Mouse (Mus musculus) heart, postnatal 36 days (tissue): ENCODE results near the gene Cfap61. TPM values are rescaled to one million over a fixed set of nuclear protein-coding genes. Genes with fewer than 3 reads are reported as not detected.

Experiments used
- DNase-seq, 2 experiments: peaks; one replicate each; pipeline ENCODE4 v3.0.0; 2021 to 2022
- intact Hi-C: fragments of 180-260 bp; cut with DNase I; formaldehyde crosslinking; loops from one replicate; pipeline ENCODE4 v1.15.1; 2025
- total RNA-seq, 2 experiments: library from RNA; stranded (reverse); gene quantifications; 2 replicates each; pipeline ENCODE4 v1.2.3; 2021

Cfap61 gene
- total RNA-seq, 2 experiments from 2014 or later, result 1.1 to 2.7 TPM

DNA sequence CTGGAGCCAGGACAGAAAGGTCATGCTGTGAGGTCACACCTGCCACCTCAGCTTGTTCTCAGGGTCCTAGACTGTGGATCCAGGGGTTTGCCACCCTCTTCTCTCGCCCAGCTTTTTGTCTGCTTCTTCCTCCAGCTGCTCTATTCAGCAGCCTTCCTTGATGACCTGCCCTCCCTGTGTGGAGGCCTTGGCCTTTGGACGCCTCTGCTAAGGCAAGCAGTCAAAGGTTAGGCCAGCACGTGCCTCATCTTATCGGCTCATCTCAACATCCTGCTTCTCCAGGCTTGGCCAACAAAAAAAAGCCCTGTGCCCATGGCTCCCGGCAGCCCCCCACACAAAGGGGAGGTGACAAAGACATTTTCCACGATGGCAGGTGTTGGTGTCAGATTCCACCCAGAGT, 313.0 kb downstream of the Cfap61 start:
- intact Hi-C loops, result no loop called here
- no peak for DNase-seq

DNA sequence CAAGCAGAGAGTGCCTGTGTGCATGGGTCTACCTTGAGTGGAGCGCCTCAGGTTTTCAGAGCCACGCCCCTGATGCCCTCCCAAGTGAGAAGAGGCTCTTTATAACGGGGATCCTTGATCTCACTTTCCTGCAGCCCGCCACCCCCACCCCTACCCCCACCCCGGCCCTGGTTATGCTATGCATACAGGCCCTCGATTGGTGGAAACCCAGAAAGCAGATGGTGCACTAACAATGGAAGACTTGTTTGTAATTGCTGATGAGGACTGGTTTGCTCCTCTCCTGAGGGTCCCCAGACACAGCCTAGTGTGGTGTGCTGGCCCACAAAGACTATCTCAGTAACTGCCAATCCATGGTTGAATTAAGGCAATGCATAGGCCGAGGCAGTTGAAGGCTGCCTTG, 314.4 kb downstream of the Cfap61 start:
- intact Hi-C loops, result no loop called here
- DNase-seq, result no peak

DNA sequence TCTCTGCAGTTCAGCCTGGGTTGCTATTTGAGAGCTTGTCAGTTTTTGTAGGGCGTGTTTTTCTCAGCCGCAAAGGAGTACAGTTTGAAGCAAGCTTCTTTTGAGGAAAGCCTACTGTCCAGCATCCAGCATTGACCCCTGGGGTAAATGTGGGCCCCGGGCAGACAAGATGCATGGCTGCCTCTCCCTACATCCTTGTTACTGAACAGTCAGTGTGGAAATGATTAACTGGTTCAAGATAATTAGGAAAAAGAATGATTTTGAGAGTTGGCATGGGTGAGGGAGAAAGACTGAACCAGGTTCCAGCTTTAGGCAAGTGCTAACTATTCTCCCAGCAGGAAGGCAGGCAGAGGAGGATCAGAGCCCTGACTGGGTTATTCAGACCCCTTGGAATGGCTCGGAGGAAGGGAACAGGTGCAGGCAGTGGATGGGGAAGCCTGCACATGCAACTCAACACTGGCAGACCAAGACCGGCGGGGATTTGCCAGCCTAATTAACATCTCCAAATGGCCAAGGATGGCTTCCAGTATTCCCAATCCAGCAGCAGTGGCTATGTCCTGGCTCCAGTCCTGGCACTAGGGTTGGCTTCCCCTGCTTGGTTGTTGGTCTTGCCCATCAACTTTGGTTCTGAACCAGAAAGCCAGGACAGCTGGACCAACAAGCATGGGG, 315.8 kb downstream of the Cfap61 start:
- intact Hi-C loops, result no loop called here

DNA sequence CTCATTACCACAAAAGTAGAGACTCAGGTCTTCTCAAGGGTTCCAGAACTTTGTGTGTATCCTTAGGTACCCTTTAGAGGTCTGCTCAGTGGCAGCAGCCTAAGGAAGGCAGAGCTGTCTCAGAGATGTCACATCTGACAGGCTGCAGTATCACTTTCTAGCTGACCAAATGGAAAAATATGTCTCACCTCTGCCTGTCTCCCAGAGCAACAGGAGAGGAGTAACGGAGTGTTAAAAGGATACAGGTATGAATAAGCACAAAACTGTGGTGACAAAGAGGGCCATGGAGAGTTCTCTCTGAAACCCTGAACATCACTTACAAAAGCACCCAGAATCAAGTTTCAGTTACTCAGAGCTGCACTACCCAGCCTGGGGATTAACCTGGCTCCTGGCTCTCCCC, 319.8 kb downstream of the Cfap61 start:
- no peak for DNase-seq
- intact Hi-C loops, result no loop called here

More for the DNA sequence above, 315.8 kb downstream of the Cfap61 start:
- DNase-seq, result no peak

DNA sequence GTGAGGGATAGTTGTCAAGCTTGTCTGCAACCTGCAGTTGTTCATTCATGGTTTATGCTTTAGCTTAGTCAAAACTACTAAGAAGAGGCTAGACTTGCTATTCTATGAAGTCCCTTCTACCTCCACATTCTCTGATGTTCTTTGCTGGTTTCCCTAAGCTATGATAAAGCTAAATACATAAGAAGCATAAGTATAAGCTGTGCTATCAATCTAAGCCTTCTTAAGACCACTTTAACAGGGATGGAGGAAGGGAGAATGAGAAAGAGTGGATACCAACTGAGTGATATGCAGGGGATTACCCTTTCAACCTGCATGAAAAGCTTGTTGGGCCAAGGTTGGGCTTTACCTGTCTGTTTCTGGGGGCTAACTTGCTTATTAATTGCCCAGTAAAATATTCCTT, 321.1 kb downstream of the Cfap61 start:
- no peak for DNase-seq
- intact Hi-C loops, result no loop called here

DNA sequence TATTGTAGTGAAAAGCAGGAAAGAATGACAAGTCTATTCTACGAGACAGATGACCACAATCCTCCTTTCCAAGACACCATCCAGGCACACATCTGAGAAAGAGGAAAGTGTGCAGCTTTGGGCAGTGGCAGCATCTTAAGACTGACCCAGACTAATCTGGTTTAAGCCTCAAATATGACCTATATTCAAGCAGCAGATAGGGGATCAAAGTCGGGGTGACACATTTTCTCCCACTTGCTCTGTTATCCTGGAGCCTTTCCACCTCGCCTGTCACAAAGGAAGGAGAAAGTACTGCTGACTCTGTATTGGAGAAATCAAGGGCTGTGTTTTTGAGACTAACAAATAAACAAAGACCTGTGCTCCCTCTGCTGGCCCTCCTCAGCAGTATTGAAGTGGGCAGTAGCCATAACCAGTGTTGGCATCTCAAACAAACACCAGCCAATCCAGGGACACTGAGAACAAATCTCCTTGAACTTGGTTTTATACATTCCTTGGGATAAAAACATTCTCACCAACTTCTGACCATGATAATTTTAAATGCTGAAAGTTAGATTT, 321.8 kb downstream of the Cfap61 start:
- DNase-seq, result no peak

DNA sequence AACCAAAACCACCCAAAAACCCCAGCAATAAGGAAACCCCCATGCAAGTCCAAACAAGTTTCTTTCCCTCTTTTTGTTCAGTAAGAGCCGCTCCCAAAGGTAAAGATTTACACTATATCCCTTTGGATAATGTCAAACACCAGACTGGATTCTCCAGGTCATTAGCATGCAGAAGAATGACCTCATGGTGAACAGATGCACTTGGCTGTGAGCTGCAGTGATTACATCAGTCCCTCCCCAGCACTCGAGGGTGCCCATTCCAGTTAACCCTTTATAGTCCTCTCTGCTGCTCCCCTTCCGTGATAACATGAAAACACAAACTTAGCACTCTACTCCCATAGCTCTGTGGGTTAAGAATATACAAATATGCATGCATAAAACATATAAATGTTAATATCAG, 322.5 kb downstream of the Cfap61 start:
- no peak for DNase-seq
- intact Hi-C loops, result no loop called here

More for the DNA sequence above, 321.8 kb downstream of the Cfap61 start:
- intact Hi-C loops, result no loop called here

DNA sequence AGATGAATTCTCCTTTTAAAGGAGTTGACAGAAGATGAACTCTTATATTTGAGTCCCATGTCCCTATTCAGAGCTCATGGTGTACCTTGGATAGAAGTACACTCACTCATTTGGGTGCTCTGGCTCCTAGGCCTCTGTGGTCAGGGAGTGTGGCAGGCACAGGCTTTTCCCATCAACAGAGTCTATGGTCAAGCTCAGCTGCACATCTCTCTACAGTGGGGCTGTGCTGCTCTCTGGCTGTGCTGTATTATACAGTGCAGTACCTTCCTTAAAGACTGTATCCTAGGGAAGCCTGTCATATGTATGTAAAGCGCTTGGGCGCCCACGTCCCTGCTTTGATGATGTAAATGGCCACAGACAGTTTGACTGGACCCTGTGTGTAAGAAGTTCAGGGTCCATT, 323.0 kb downstream of the Cfap61 start:
- DNase-seq, result no peak
- intact Hi-C loops, result no loop called here

DNA sequence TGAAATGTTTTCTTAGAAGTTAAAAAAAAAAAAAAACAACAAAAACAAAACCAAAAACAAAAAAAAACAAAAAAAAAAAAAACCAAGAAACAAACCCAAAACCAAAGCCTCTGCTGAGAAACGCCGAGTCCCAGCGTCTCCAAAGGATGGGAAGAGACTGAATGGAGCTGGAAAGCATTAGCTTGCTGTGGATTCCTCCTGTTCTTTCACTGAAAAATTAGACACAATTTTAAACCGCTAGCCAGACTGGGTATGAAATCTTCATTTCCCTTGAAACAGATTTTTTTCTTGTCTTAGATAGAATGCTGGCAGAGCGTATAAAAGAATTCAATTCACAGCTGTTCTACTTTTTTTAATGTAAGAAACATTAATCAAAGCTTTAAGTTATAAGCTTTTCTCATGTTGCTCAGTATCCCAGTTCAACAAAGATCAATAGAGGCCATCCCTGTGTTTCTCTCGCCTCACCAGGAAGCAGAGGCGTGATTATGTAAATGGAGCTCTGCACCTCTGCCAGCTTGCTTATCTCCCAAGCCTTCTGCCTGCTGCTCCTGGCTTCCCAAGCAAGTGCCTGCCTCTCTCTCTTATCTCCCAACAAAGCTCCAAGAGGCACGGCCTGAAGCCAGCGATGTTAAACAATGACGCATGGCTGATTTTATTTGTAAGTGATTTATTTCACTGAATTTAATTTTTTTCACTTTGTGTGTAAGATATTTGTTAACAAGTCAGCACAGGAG, 324.3 kb downstream of the Cfap61 start:
- DNase-seq, result peak; percentile 29 to 33
- intact Hi-C loops, result no loop called here

DNA sequence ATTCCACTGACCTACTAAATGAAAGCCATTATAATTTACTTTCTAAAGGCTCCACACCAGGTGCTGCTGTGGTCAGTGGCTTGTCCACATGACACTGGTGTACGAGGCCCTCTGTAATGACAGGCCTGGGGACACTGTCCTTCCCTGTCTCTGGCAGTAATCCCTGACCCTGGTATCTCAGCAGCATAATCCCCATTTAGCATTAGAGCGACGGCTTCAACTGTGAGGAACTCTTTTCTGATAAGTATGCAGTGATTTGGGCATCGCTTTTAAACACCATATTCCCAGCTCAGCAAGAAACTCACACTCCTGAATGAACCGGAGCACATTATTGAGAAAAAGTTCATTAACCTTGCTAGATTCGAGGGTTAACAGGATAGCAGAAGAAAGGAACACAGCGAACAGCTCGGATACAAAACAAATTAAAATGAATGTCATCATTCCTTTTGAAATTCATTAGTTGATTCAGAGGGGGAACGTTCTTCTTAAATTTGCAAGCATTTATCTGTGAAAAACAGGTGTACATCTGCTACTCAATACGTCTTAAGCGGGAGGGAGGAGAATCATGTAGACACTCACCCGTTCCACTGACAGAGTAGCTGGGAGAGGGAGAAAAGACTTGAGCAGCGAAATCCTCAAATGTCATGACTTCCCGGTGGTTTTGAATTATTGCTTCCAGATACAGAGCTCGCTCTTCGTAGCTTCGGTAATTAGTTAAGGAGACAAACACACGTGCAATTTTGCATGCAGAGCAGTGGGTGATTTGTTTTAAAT, 325.4 kb downstream of the Cfap61 start:
- intact Hi-C loops, result no loop called here
- no peak for DNase-seq

DNA sequence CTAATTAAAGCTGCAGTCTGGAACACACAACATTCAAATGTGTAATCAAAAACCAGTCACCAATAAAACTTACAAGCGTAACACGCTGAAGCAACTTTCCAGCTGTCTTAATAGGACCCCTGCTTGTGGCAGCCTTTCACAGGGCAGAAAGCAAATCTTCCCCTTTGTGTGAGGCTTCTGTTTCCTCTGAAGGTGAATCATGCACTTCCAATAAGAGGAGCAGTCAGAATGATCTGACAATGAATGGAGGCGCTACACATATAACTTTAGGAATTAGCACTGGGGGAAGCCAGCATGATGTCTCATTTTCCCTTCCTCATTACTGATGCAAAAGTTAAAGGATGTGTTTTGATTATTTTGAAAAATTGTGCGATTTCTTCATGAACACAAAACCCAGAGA, 326.6 kb downstream of the Cfap61 start:
- DNase-seq, result no peak
- intact Hi-C loops, result no loop called here

DNA sequence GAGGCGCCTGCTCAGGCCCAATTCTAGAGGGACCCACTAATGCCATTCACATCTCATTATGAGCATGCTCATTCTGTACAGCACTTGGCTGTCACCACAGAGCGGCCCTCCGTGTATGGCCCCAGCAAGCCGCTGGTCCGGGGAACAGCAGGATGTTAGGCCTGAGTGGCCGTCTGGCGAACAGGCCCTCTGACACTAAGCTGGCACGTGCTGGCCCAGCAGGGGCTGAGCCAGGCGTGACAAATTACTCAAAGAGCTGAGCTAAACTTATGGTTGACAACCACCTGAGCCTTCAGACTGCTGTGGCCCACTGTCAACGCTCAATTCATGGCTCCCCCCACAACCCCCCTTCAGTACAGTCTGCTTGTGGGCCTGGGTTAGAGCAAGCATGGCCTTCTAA, 327.6 kb downstream of the Cfap61 start:
- DNase-seq, result no peak
- intact Hi-C loops, result no loop called here

DNA sequence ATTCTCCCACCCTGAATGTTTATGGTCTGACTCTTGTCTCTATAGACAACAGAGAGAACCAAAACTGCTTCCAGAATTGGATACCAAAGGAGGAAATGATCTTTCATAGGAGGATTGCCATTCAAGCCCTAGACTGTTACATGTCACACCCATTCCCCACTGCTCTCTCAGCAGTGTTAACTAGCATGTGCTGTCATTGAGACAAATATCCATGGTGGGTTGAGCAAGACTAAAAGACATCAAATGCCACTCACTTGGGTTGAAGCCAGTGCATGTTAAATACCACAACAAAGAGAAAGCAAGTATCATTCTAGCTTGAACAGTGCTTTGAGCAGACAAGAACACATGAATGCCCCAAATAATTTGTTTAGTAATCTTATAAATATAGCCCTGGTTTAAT, 328.4 kb downstream of the Cfap61 start:
- intact Hi-C loops, result no loop called here
- DNase-seq, result no peak

Other genes with a start within 250 kb of the Cfap61 start
- gene Naa20, start 32.7 kb upstream of the Cfap61 start, total RNA-seq, result 10 to 100 TPM; 89.1 to 93.7 TPM
- 10 to 100 TPM; 16.7 to 21.8 TPM for gene Crnkl1, start 230 bp downstream of the Cfap61 start, total RNA-seq